Mouse (Mus musculus): Measurements from ENCODE around the gene Vps37b.

DNA sequence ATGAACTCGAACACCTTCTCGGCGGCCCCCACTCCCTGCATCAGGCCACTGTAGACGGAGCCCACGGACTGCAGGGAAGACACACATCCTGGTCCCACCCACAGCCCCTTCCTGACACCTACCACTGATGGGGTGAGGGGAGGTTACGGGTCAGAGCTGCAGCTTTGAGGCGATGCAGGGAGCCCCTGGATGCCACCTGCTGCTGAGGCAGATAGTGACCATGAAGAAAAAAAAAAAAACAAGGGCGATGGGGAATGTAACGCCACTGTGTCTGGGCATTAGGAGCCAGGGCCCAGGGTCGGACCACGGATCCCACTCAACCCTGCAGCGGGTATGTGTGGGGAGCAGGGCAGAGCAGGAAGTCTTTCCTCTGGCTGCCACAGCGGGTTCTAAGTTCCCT lies 45.2 kb upstream of the Vps37b start:
- no peak for TF ChIP-seq CTCF (IDR thresholded peaks at IDR 0.05; ENCODE audit: control insufficient read depth, insufficient read depth, insufficient read length)
- TF ChIP-seq MAX (IDR thresholded peaks at IDR 0.05): no peak
- TF ChIP-seq MYOD1 (IDR thresholded peaks at IDR 0.05; ENCODE audit: control insufficient read depth, insufficient read length, low read depth): no peak
- TF ChIP-seq FOSL1 (IDR thresholded peaks at IDR 0.05; ENCODE audit: insufficient read depth, low read length, poor library complexity, severe bottlenecking): no peak
- no peak for TF ChIP-seq USF1 (IDR thresholded peaks at IDR 0.05; ENCODE audit: low read depth)
- no peak for TF ChIP-seq CEBPB (IDR thresholded peaks at IDR 0.05; ENCODE audit: low read depth)

Measured in C2C12 (cell line).